Mouse (Mus musculus) embryonic fibroblast, embryonic 13.5 days (primary cell): ENCODE measurements around the gene Ubxn6.

Experiments
- CTCF ChIP-seq: IDR thresholded peaks from 2 replicates; pipeline ENCODE4 v1.5.1; 2011; ENCODE audit warnings: mild to moderate bottlenecking, control low read depth, low read length, moderate library complexity, borderline replicate concordance; ENCODE audit not compliant: insufficient read depth
- POLR2A ChIP-seq: IDR thresholded peaks from 2 replicates; pipeline ENCODE4 v1.6.1; 2011; ENCODE audit warnings: low read depth, mild to moderate bottlenecking, control low read depth, low read length, moderate library complexity

DNA sequence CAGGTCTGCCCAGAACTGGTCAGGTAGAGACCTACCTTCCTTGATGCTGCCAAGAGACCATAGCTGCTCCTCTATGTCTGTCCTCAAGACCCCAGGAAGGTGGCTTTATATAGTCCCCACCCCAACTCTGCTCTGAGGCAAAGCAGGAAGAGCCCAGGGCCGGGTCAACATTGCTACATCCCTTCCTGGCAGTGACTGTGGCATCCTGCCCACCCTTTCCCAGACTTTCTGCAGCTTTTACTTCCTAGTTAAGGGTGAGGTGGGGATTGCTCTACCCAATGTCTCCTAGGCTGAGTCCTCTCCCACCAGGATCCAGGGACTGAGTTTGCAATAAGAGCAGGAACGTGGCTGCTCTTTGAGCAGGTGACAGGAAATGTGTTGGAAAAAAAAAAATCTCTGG, 47.0 kb upstream of the Ubxn6 start, which contains the start of gene Lrg1:
- TF ChIP-seq CTCF (no peak), POLR2A (no peak)
